Mouse (Mus musculus) layer of hippocampus, adult 9-10 months (tissue): ENCODE results near the gene Gm37240.
A peak's percentile ranks its signal among the peaks of the same experiment; 100 is the strongest.
"Not testable (repeated sequence)": the region's sequence is repeated elsewhere in the genome, so short reads cannot be mapped to it uniquely, and the experiment has no call there.

ENCODE experiments used
- DNase-seq: peaks from one replicate; pipeline ENCODE4 v3.0.0; 2022; ENCODE audit warnings: low spot score

Gm37240 gene

GRCm38 (mm10) chr3:84597996-84598734 is 1289.2 kb downstream of the Gm37240 start:
- DNase-seq = no peak

GRCm38 (mm10) chr3:84595677-84596234 is 1291.6 kb downstream of the Gm37240 start:
- no peak for DNase-seq

- peak; percentile 22 for DNase-seq
Observed at GRCm38 (mm10) chr3:84594894-84595676, 1292.2 kb downstream of the Gm37240 start.

- no peak for DNase-seq
Observed at GRCm38 (mm10) chr3:84593274-84593673, 1294.0 kb downstream of the Gm37240 start, which contains the start of gene Tigd4. Gene Tigd4 (plus strand): TSS chr3:84593574.

GRCm38 (mm10) chr3:84586736-84587135 is 1300.6 kb downstream of the Gm37240 start:
- DNase-seq = no peak

GRCm38 (mm10) chr3:84582913-84583276 is 1304.4 kb downstream of the Gm37240 start:
- DNase-seq = no peak

GRCm38 (mm10) chr3:84582023-84582912 is 1305.0 kb downstream of the Gm37240 start, which contains the start of gene Arfip1:
Gene Arfip1 (minus strand): TSS chr3:84582625.
- peak; percentile 87 for DNase-seq

GRCm38 (mm10) chr3:84581696-84582022 is 1305.7 kb downstream of the Gm37240 start:
- DNase-seq = no peak

- DNase-seq = no peak
Observed at GRCm38 (mm10) chr3:84580716-84581115, 1306.6 kb downstream of the Gm37240 start.

GRCm38 (mm10) chr3:84570501-84570900 is 1316.8 kb downstream of the Gm37240 start:
- no peak for DNase-seq

GRCm38 (mm10) chr3:84569587-84569986 is 1317.7 kb downstream of the Gm37240 start:
- no peak for DNase-seq

GRCm38 (mm10) chr3:84568540-84568939 is 1318.8 kb downstream of the Gm37240 start:
- peak; percentile 24 for DNase-seq

- DNase-seq = no peak
Observed at GRCm38 (mm10) chr3:84563415-84563814, 1323.9 kb downstream of the Gm37240 start.

- not testable (repeated sequence) for DNase-seq
Observed at GRCm38 (mm10) chr3:84562911-84563310, 1324.4 kb downstream of the Gm37240 start.

GRCm38 (mm10) chr3:84558301-84558700 is 1329.0 kb downstream of the Gm37240 start:
- no peak for DNase-seq

- no peak for DNase-seq
Observed at GRCm38 (mm10) chr3:84555780-84556179, 1331.5 kb downstream of the Gm37240 start.

- DNase-seq = no peak
Observed at GRCm38 (mm10) chr3:84547177-84547576, 1340.1 kb downstream of the Gm37240 start.

- peak; percentile 51 for DNase-seq
Observed at GRCm38 (mm10) chr3:84542450-84542849, 1344.9 kb downstream of the Gm37240 start.

GRCm38 (mm10) chr3:84541881-84542280 is 1345.4 kb downstream of the Gm37240 start:
- DNase-seq = no peak

GRCm38 (mm10) chr3:84540640-84541039 is 1346.7 kb downstream of the Gm37240 start:
- no peak for DNase-seq

- DNase-seq = no peak
Observed at GRCm38 (mm10) chr3:84536987-84537386, 1350.3 kb downstream of the Gm37240 start.

GRCm38 (mm10) chr3:84533227-84533626 is 1354.1 kb downstream of the Gm37240 start:
- DNase-seq = no peak
